Mouse (Mus musculus) ES-E14 (cell line): ENCODE data around the gene Tnfrsf1b. TPM values are rescaled to one million over a fixed set of nuclear protein-coding genes. Genes with fewer than 3 reads are reported as not detected.
A peak's percentile ranks its signal among the peaks of the same experiment; 100 is the strongest.

Experiments
- DNase-seq: peaks from one replicate; pipeline ENCODE4 v3.0.0-alpha.2; 2013; ENCODE audit warnings: low read depth, low spot score
- H3K27ac ChIP-seq: 2 replicates; pipeline ENCODE4 v1.5.1; 2012; ENCODE audit warnings: low read depth, mild to moderate bottlenecking, low read length, moderate library complexity, mixed read lengths; ENCODE audit not compliant: poor library complexity, insufficient read depth, severe bottlenecking
- H3K36me3 ChIP-seq: 2 replicates; pipeline ENCODE4 v1.6.1; 2012; ENCODE audit warnings: mild to moderate bottlenecking, low read length, moderate library complexity, mixed read lengths; ENCODE audit not compliant: control insufficient read depth, poor library complexity, insufficient read depth, severe bottlenecking
- H3K4me1 ChIP-seq, 2 experiments: fragments of 150-350 bp in 1 of 2; sonication (generic) in 1 of 2; 2 replicates each; pipeline ENCODE4 v1.6.1; 2012; ENCODE audit warnings: low read length in 2 of 2, mild to moderate bottlenecking in 1 of 2, mixed read lengths in 1 of 2; ENCODE audit not compliant: control insufficient read depth in 2 of 2, insufficient read depth in 2 of 2, poor library complexity in 1 of 2
- H3K4me3 ChIP-seq, 2 experiments: fragments of 150-350 bp in 1 of 2; sonication (generic) in 1 of 2; 2 replicates each; pipeline ENCODE4 v1.5.1; 2012; ENCODE audit warnings: low read length in 2 of 2, low read depth in 1 of 2, mild to moderate bottlenecking in 1 of 2, mixed read lengths in 1 of 2; ENCODE audit not compliant: insufficient read depth in 1 of 2, poor library complexity in 1 of 2, severe bottlenecking in 1 of 2
- H3K9ac ChIP-seq: 2 replicates; pipeline ENCODE4 v1.6.1; 2012; ENCODE audit warnings: low read depth, mild to moderate bottlenecking, low read length, mixed read lengths; ENCODE audit not compliant: poor library complexity, insufficient read depth, severe bottlenecking
- H3K9me3 ChIP-seq: fragments of 150-350 bp; sonication (generic); 2 replicates; pipeline ENCODE4 v1.6.1; 2012; ENCODE audit warnings: low read depth, mild to moderate bottlenecking, low read length; ENCODE audit not compliant: control insufficient read depth, insufficient read depth
- CHD2 ChIP-seq: IDR thresholded peaks from 2 replicates; pipeline ENCODE4 v1.6.1; 2014; ENCODE audit warnings: mild to moderate bottlenecking, low read depth, low read length, inconsistent platforms
- HCFC1 ChIP-seq: IDR thresholded peaks from 2 replicates; pipeline ENCODE4 v1.6.1; 2012; ENCODE audit warnings: low read length, inconsistent platforms, borderline replicate concordance; ENCODE audit not compliant: insufficient read depth
- MAFK ChIP-seq: IDR thresholded peaks from 2 replicates; pipeline ENCODE4 v1.6.1; 2014; ENCODE audit warnings: mild to moderate bottlenecking, low read depth, low read length, inconsistent platforms; ENCODE audit not compliant: insufficient read depth
- ZC3H11A ChIP-seq: IDR thresholded peaks from 2 replicates; pipeline ENCODE4 v1.6.1; 2012; ENCODE audit warnings: low read depth, mild to moderate bottlenecking, inconsistent platforms, low read length, borderline replicate concordance
- ZNF384 ChIP-seq: IDR thresholded peaks from 2 replicates; pipeline ENCODE4 v1.6.1; 2012; ENCODE audit warnings: low read depth, low read length, inconsistent platforms
- in situ Hi-C, 2 experiments: fragments of 600-800 bp; cut with MboI; formaldehyde crosslinking; loops; one replicate each; pipeline ENCODE4 v1.15.1; 2025; ENCODE audit warnings: low sequenced_read_pairs in 2 of 2, inconsistent platforms in 1 of 2; ENCODE audit not compliant: unreplicated experiment in 2 of 2
- total RNA-seq: library from RNA; depleted of rRNA; stranded (reverse); fragments of 300-350 nt; gene quantifications from 2 replicates; pipeline ENCODE4 v1.2.3, GENCODE M21; 2012

Gene Tnfrsf1b
- total RNA-seq, 1 experiment: 4.3 TPM

GRCm38 (mm10) chr4:145193991-145194511, 52.6 kb downstream of the Tnfrsf1b start:
- Histone ChIP-seq H3K4me1 (peaks cover 0 to 8% of the 10 kb centered on the region in 2 experiments; a peak in 2 of 4 replicates), H3K27ac (no peak overlapping the region), H3K9me3 (no peaks in the 10 kb centered on the region), H3K36me3 (peaks cover 2% of the 10 kb centered on the region; the same call in 1 of the 2 replicates), H3K4me3 (peak overlapping the region; percentile 93 to 94), H3K9ac (peak overlapping the region; percentile 86)
- TF ChIP-seq ZNF384 (no peak), HCFC1 (no peak), MAFK (no peak), ZC3H11A (no peak), CHD2 (no peak)
- no peak for DNase-seq
- in situ Hi-C loops: loop anchor here in 1 of 2 experiments (25.0 kb wide), 1 partner anchor 93 kb away; no protein-coding TSS in a partner anchor

GRCm38 (mm10) chr4:145193406-145193805, 53.3 kb downstream of the Tnfrsf1b start:
- H3K4me3 ChIP-seq: peak overlapping the region in 1 of 2 experiments; percentile 94; a peak in 2 of 4 replicates
- no peaks in the 10 kb centered on the region for H3K9me3 ChIP-seq
- no peak for DNase-seq
- no peak overlapping the region for H3K27ac ChIP-seq
- H3K36me3 ChIP-seq: peaks cover 2% of the 10 kb centered on the region; the same call in 1 of the 2 replicates
- H3K4me1 ChIP-seq: peaks cover 0 to 7% of the 10 kb centered on the region in 2 experiments; a peak in 2 of 4 replicates
- no peak overlapping the region for H3K9ac ChIP-seq
- no peak for TF ChIP-seq MAFK
- no peak for TF ChIP-seq CHD2
- TF ChIP-seq HCFC1: no peak
- no peak for TF ChIP-seq ZNF384
- TF ChIP-seq ZC3H11A: no peak
- in situ Hi-C loops: loop anchor here in 1 of 2 experiments (25.0 kb wide), 1 partner anchor 94 kb away; no protein-coding TSS in a partner anchor

GRCm38 (mm10) chr4:145192686-145193085, 54.0 kb downstream of the Tnfrsf1b start:
- no peak for TF ChIP-seq ZC3H11A
- TF ChIP-seq ZNF384: no peak
- no peak for TF ChIP-seq CHD2
- no peak for TF ChIP-seq MAFK
- no peak for TF ChIP-seq HCFC1
- Histone ChIP-seq H3K36me3 (peaks cover 2% of the 10 kb centered on the region; the same call in 1 of the 2 replicates), H3K4me3 (no peak overlapping the region), H3K9me3 (no peaks in the 10 kb centered on the region), H3K9ac (no peak overlapping the region), H3K4me1 (peaks cover 0 to 7% of the 10 kb centered on the region in 2 experiments; a peak in 2 of 4 replicates), H3K27ac (no peak overlapping the region)
- in situ Hi-C loops: loop anchor here in 1 of 2 experiments (25.0 kb wide), 1 partner anchor 95 kb away; no protein-coding TSS in a partner anchor
- no peak for DNase-seq

GRCm38 (mm10) chr4:145188561-145188960, 58.1 kb downstream of the Tnfrsf1b start:
- H3K36me3 ChIP-seq: peaks cover 2% of the 10 kb centered on the region; the same call in 1 of the 2 replicates
- in situ Hi-C loops: loop anchor here in 1 of 2 experiments (25.0 kb wide), 1 partner anchor 99 kb away; no protein-coding TSS in a partner anchor
- no peak overlapping the region for H3K27ac ChIP-seq
- no peak overlapping the region for H3K4me3 ChIP-seq
- no peaks in the 10 kb centered on the region for H3K9me3 ChIP-seq
- H3K9ac ChIP-seq: no peak overlapping the region
- no peak for TF ChIP-seq CHD2
- TF ChIP-seq ZNF384: no peak
- no peak for TF ChIP-seq MAFK
- TF ChIP-seq HCFC1: no peak
- no peak for TF ChIP-seq ZC3H11A
- DNase-seq: no peak
- H3K4me1 ChIP-seq: no peaks in the 10 kb centered on the region
